Mouse (Mus musculus): ENCODE data around the gene Gatad2a. TPM values are rescaled to one million over a fixed set of nuclear protein-coding genes. Genes with fewer than 3 reads are reported as not detected.

Gatad2a gene
- polyA plus RNA-seq, 1 experiment from 2014 or later: 28.1 TPM

DNA sequence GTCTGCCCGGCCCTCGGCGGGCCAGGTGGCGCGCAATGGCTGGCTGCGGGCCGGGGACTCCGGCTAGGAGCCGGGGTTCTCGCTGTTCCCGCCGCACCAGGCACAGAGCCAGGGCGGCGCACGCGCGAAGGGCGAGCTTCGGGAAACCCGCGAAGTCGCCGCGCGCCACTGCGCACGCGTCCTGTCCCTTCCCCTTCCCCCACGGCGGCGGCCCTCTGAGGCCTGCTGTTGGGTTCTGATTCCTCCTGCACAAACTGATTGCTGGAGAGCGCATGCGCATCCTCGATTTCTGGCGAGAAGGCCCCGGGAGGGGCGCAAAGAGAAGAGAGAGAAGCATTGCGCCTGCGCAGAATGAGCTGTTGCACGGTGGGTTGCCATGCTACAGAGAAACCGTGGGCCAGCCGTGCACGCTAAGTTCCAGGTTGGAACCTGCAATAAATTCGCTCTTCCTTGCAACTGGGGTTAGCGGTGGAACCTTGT is 93.1 kb downstream of the Gatad2a start:
- WGBS: under 1% methylated on average over 43 of the region's 45 CpGs
- Histone ChIP-seq H3K27ac (replicated peaks; ENCODE audit: low read depth, low read length) (peak overlapping the region; percentile 87), H3K9ac (replicated peaks; ENCODE audit: low read length) (peak overlapping the region; percentile 61), H3K36me3 (ENCODE audit: control insufficient read depth, insufficient read depth, low read length) (peaks cover 13% of the 10 kb centered on the region), H3K9me3 (ENCODE audit: control insufficient read depth, low read length) (no peaks in the 10 kb centered on the region), H3K4me3 (replicated peaks; ENCODE audit: low read depth, low read length) (peak overlapping the region; percentile 57), H3K4me1 (ENCODE audit: control insufficient read depth, insufficient read depth, low read length) (peaks cover 27% of the 10 kb centered on the region), H3K27me3 (ENCODE audit: control insufficient read depth, insufficient read depth, low read length) (no peaks in the 10 kb centered on the region), H3K4me2 (ENCODE audit: low read length) (peak overlapping the region; percentile 96)
- peak; percentile 90 for ATAC-seq (ENCODE audit: low FRiP score, low TSS enrichment)
- peak; percentile 100 for DNase-seq

DNA sequence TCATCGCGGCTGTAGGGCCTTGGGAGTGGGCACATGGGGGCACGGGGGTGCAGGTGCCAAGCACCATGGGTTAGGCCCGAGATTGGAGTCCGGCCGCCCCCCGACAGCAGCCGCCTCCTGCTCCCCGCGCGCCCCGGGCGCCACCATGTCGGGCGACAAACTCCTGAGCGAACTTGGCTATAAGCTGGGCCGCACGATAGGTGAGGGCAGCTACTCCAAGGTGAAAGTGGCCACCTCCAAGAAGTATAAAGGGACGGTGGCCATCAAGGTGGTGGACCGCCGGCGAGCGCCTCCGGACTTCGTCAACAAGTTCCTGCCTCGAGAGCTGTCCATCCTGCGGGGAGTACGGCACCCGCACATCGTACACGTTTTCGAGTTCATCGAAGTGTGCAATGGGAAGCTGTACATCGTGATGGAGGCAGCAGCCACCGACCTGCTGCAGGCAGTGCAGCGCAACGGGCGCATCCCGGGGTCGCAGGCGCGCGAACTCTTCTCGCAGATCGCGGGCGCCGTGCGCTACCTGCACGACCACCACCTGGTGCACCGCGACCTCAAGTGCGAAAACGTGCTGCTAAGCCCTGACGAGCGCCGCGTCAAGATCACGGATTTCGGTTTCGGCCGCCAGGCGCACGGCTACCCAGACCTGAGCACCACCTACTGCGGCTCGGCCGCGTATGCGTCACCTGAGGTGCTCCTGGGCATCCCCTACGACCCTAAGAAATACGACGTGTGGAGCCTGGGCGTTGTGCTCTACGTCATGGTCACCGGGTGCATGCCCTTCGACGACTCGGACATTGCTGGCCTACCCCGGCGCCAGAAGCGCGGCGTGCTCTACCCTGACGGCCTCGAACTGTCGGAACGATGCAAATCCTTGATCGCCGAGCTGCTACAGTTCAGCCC is 93.8 kb downstream of the Gatad2a start, which contains the start of the genes Tssk6, Ndufa13 and Yjefn3:
Gene Tssk6 (plus strand): TSS at position 22 of the 900 bp plus-strand sequence.
Gene Ndufa13 (minus strand): TSS at position 396 of the 900 bp plus-strand sequence.
Gene Yjefn3 (minus strand): TSS at position 550 of the 900 bp plus-strand sequence.
- DNase-seq: no peak
- H3K9me3 ChIP-seq (ENCODE audit: control insufficient read depth, low read length): no peaks in the 10 kb centered on the region
- peak within 1 kb of the TSS; percentile 57 for H3K4me3 ChIP-seq (replicated peaks; ENCODE audit: low read depth, low read length)
- peaks cover 27% of the 10 kb centered on the region for H3K4me1 ChIP-seq (ENCODE audit: control insufficient read depth, insufficient read depth, low read length)
- ATAC-seq (ENCODE audit: low FRiP score, low TSS enrichment): peak; percentile 53
- 3% methylated on average over 89 of the region's 89 CpGs for WGBS
- no peaks in the 10 kb centered on the region for H3K27me3 ChIP-seq (ENCODE audit: control insufficient read depth, insufficient read depth, low read length)
- H3K36me3 ChIP-seq (ENCODE audit: control insufficient read depth, insufficient read depth, low read length): peaks cover 12% of the 10 kb centered on the region; the same call in 1 of the 2 replicates
- H3K27ac ChIP-seq (replicated peaks; ENCODE audit: low read depth, low read length): peak within 1 kb of the TSS; percentile 87
- H3K4me2 ChIP-seq (ENCODE audit: low read length): peak within 1 kb of the TSS; percentile 96
- H3K9ac ChIP-seq (replicated peaks; ENCODE audit: low read length): peak within 1 kb of the TSS; percentile 62

GRCm38 (mm10) chr8:69901484-69902162 is 94.6 kb downstream of the Gatad2a start:
- Histone ChIP-seq H3K36me3 (ENCODE audit: control insufficient read depth, insufficient read depth, low read length) (0 out of 2 replicates have a peak, but pooled peaks cover 6% of the 10 kb centered on the region), H3K27ac (replicated peaks; ENCODE audit: low read depth, low read length) (peak overlapping the region; percentile 87), H3K9me3 (ENCODE audit: control insufficient read depth, low read length) (no peaks in the 10 kb centered on the region), H3K4me2 (ENCODE audit: low read length) (peak overlapping the region; percentile 96), H3K4me1 (ENCODE audit: control insufficient read depth, insufficient read depth, low read length) (peaks cover 27% of the 10 kb centered on the region), H3K9ac (replicated peaks; ENCODE audit: low read length) (peak overlapping the region; percentile 62), H3K27me3 (ENCODE audit: control insufficient read depth, insufficient read depth, low read length) (no peaks in the 10 kb centered on the region), H3K4me3 (replicated peaks; ENCODE audit: low read depth, low read length) (peak overlapping the region; percentile 57)
- ATAC-seq (ENCODE audit: low FRiP score, low TSS enrichment) (peak; percentile 71), DNase-seq (peak; percentile 96)
- WGBS: 1% methylated on average over 41 of the region's 41 CpGs

DNA sequence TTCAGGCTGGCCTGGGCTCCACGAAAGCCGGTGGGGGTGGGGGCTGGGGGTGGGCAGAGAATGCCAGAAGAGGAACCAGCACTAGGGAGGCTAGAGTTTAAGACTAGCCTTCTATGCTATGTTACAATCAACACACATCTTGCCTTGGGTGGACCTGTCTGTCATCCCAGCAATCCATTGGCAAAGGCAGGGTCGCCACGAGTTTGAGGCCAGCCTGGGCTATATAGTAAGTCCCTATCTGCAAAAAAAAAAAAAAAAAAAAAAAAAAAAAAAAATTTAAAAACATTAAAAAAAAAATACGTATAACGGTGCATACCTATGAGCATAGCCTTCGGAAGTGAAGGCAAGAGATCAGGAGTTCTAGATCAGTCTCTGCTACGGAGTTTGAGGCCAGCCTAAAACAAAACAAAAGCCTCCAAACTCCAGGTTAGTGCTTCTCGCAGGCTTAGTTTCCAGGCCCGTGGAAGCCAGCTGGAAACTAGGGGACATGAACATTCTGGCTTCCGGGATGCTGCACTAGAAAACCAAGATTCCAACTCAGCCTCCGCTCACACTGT is 95.2 kb downstream of the Gatad2a start:
- Histone ChIP-seq H3K9me3 (ENCODE audit: control insufficient read depth, low read length) (no peaks in the 10 kb centered on the region), H3K4me1 (ENCODE audit: control insufficient read depth, insufficient read depth, low read length) (peaks cover 27% of the 10 kb centered on the region), H3K4me2 (ENCODE audit: low read length) (peak overlapping the region; percentile 96), H3K27ac (replicated peaks; ENCODE audit: low read depth, low read length) (peak overlapping the region; percentile 81), H3K9ac (replicated peaks; ENCODE audit: low read length) (peak overlapping the region; percentile 62), H3K36me3 (ENCODE audit: control insufficient read depth, insufficient read depth, low read length) (0 out of 2 replicates have a peak, but pooled peaks cover 8% of the 10 kb centered on the region), H3K27me3 (ENCODE audit: control insufficient read depth, insufficient read depth, low read length) (no peaks in the 10 kb centered on the region), H3K4me3 (replicated peaks; ENCODE audit: low read depth, low read length) (peak overlapping the region; percentile 57)
- 18% methylated on average over 12 of the region's 12 CpGs for WGBS
- ATAC-seq (ENCODE audit: low FRiP score, low TSS enrichment): no peak
- DNase-seq: no peak

GRCm38 (mm10) chr8:69899876-69900275 is 96.3 kb downstream of the Gatad2a start:
- Histone ChIP-seq H3K4me2 (ENCODE audit: low read length) (peak overlapping the region; percentile 96; the same call in 1 of the 2 replicates), H3K4me1 (ENCODE audit: control insufficient read depth, insufficient read depth, low read length) (peaks cover 30% of the 10 kb centered on the region), H3K27me3 (ENCODE audit: control insufficient read depth, insufficient read depth, low read length) (no peaks in the 10 kb centered on the region), H3K9me3 (ENCODE audit: control insufficient read depth, low read length) (no peaks in the 10 kb centered on the region), H3K27ac (replicated peaks; ENCODE audit: low read depth, low read length) (no peak overlapping the region), H3K36me3 (ENCODE audit: control insufficient read depth, insufficient read depth, low read length) (peaks cover 11% of the 10 kb centered on the region; the same call in 1 of the 2 replicates), H3K4me3 (replicated peaks; ENCODE audit: low read depth, low read length) (no peak overlapping the region), H3K9ac (replicated peaks; ENCODE audit: low read length) (no peak overlapping the region)
- 98% methylated on average over 2 of the region's 2 CpGs for WGBS
- no peak for ATAC-seq (ENCODE audit: low FRiP score, low TSS enrichment)
- no peak for DNase-seq

GRCm38 (mm10) chr8:69897857-69898256 is 98.3 kb downstream of the Gatad2a start:
- no peak for ATAC-seq (ENCODE audit: low FRiP score, low TSS enrichment)
- no peak overlapping the region for H3K4me2 ChIP-seq (ENCODE audit: low read length)
- H3K27ac ChIP-seq (replicated peaks; ENCODE audit: low read depth, low read length): no peak overlapping the region
- H3K27me3 ChIP-seq (ENCODE audit: control insufficient read depth, insufficient read depth, low read length): no peaks in the 10 kb centered on the region
- peaks cover 27% of the 10 kb centered on the region for H3K36me3 ChIP-seq (ENCODE audit: control insufficient read depth, insufficient read depth, low read length)
- H3K9me3 ChIP-seq (ENCODE audit: control insufficient read depth, low read length): no peaks in the 10 kb centered on the region
- H3K4me1 ChIP-seq (ENCODE audit: control insufficient read depth, insufficient read depth, low read length): peaks cover 26% of the 10 kb centered on the region
- no peak overlapping the region for H3K4me3 ChIP-seq (replicated peaks; ENCODE audit: low read depth, low read length)
- DNase-seq: no peak
- 89% methylated on average over 6 of the region's 6 CpGs for WGBS
- no peak overlapping the region for H3K9ac ChIP-seq (replicated peaks; ENCODE audit: low read length)

DNA sequence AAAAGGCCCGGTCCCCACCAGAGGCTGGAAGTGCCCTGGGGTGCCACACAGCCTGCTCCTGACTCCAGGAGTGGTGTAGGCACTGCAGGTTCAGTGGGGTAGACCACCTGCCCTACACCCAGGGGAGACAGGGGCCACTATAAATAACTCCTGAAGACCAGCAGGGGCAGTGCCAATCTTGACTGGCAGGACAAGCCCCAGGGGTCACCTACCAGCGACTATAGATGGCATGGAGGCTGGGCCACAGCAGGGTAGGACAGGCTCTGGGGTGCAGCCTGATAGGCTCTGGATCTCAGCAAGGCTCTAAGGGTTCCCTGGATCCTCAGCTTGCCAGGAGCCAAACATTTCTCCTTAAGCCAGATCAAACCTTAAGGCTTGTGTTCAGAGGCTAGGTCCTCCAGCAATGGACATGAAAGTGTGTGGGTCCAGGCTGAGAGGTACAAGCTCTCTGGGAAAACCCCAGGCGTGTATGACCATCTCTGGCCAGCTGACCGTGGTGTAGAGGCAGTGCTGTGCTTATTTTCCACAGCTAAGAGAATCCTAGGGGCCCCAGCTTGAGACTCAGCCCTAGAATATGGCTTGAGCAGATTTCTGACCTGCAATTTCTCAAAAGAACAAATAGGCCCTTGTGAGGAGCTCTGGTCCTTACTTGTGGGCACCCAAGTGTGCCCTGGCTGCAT is 100.3 kb downstream of the Gatad2a start:
- Histone ChIP-seq H3K4me2 (ENCODE audit: low read length) (no peak overlapping the region), H3K9me3 (ENCODE audit: control insufficient read depth, low read length) (no peaks in the 10 kb centered on the region), H3K36me3 (ENCODE audit: control insufficient read depth, insufficient read depth, low read length) (peaks cover 31% of the 10 kb centered on the region), H3K27me3 (ENCODE audit: control insufficient read depth, insufficient read depth, low read length) (0 out of 2 replicates have a peak, but pooled peaks cover under 1% of the 10 kb centered on the region), H3K4me3 (replicated peaks; ENCODE audit: low read depth, low read length) (no peak overlapping the region), H3K4me1 (ENCODE audit: control insufficient read depth, insufficient read depth, low read length) (peaks cover 24% of the 10 kb centered on the region), H3K9ac (replicated peaks; ENCODE audit: low read length) (peak overlapping the region; percentile 31; the same call in 1 of the 2 replicates), H3K27ac (replicated peaks; ENCODE audit: low read depth, low read length) (no peak overlapping the region)
- 74% methylated on average over 4 of the region's 4 CpGs for WGBS
- ATAC-seq (ENCODE audit: low FRiP score, low TSS enrichment) (no peak), DNase-seq (no peak)

Data from midbrain, embryonic 14.5 days (tissue).